Mouse (Mus musculus) NIH3T3 (cell line): ENCODE results near the gene Coro6.

Experiments used
- DNase-seq: peaks from one replicate; pipeline ENCODE4 v3.0.0-alpha.2; 2012; ENCODE audit warnings: low read depth

Coro6 gene

GRCm38 (mm10) chr11:77462283-77463100 lies at the start of gene Coro6:
TSS of gene Coro6 (plus strand) at chr11:77462411.
- peak; percentile 46 for DNase-seq

- no peak for DNase-seq
Observed at GRCm38 (mm10) chr11:77414141-77414839, 47.9 kb upstream of the Coro6 start.

GRCm38 (mm10) chr11:77416212-77417000 lies 45.8 kb upstream of the Coro6 start:
- peak; percentile 69 for DNase-seq

- DNase-seq, result no peak
Observed at GRCm38 (mm10) chr11:77418021-77418420, 44.2 kb upstream of the Coro6 start.

- no peak for DNase-seq
Observed at GRCm38 (mm10) chr11:77423175-77423859, 38.9 kb upstream of the Coro6 start.

GRCm38 (mm10) chr11:77428446-77428845 lies 33.8 kb upstream of the Coro6 start:
- DNase-seq, result no peak

- DNase-seq, result no peak
Observed at GRCm38 (mm10) chr11:77437026-77437425, 25.2 kb upstream of the Coro6 start.

GRCm38 (mm10) chr11:77440081-77440480 lies 22.1 kb upstream of the Coro6 start:
- DNase-seq, result no peak

- DNase-seq, result no peak
Observed at GRCm38 (mm10) chr11:77441020-77441419, 21.2 kb upstream of the Coro6 start.

GRCm38 (mm10) chr11:77442186-77443170 lies 19.7 kb upstream of the Coro6 start:
- DNase-seq, result peak; percentile 86

GRCm38 (mm10) chr11:77444939-77445338 lies 17.3 kb upstream of the Coro6 start:
- DNase-seq, result peak; percentile 75

GRCm38 (mm10) chr11:77446628-77447041 lies 15.6 kb upstream of the Coro6 start:
- peak; percentile 82 for DNase-seq

- no peak for DNase-seq
Observed at GRCm38 (mm10) chr11:77449224-77449623, 13.0 kb upstream of the Coro6 start.

- DNase-seq, result no peak
Observed at GRCm38 (mm10) chr11:77451670-77452069, 10.5 kb upstream of the Coro6 start.

GRCm38 (mm10) chr11:77453388-77453787 lies 8.8 kb upstream of the Coro6 start:
- no peak for DNase-seq

GRCm38 (mm10) chr11:77455770-77456510 lies 6.3 kb upstream of the Coro6 start:
- DNase-seq, result no peak

GRCm38 (mm10) chr11:77456866-77457265 lies 5.3 kb upstream of the Coro6 start:
- no peak for DNase-seq

GRCm38 (mm10) chr11:77461856-77462255 lies 355 bp upstream of the Coro6 start:
- DNase-seq, result no peak

- DNase-seq, result no peak
Observed at GRCm38 (mm10) chr11:77463101-77463445, 862 bp downstream of the Coro6 start.

- no peak for DNase-seq
Observed at GRCm38 (mm10) chr11:77463786-77464185, 1.6 kb downstream of the Coro6 start.
